Mouse (Mus musculus) cerebellum, postnatal 25 days (tissue): ENCODE data around the gene Rrnad1.
"Not testable (repeated sequence)": the region's sequence is repeated elsewhere in the genome, so short reads cannot be mapped to it uniquely, and the experiment has no call there.

Source experiments
- DNase-seq, 2 experiments: peaks; one replicate each; pipeline ENCODE4 v3.0.0; 2021; ENCODE audit warnings: mixed read lengths in 2 of 2

Gene Rrnad1

DNA sequence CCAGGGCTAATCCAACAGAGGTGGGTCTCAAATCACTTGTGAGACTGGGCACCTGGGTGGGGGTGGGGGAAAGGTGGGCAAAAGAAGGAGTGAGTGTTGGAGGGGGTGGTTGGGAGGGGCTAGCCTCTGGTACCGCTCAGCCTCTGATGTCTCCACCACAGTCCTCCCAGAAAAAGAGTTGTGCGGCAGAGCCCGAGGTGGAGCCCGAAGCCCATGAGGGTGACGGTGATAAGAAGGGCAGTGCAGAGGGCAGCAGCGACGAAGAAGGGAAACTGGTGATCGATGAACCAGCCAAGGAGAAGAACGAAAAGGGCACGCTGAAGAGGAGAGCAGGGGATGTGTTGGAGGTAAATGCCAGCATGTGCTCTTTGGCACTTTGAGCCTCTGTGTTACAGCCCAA, 16.6 kb downstream of the Rrnad1 start:
- no peak for DNase-seq

DNA sequence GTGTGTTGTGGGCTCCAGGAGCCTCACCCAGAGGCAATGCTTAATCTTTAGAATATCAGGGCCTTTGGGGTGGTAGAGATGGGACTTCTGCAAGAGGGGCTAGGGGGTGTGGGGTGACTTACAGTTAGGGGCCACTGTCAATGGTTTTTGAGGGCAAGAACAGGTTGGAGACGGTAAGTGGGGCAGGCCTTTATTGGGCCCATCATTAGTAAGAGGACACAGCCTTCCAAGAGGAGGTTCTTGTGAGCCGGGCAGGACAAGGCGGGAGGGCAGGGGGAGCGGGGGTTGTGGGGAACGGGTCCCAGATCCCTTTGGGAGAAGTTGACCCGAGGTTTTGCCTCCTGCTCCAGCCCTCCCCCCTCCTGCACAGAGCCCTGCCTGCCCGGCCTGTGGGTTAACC, 17.0 kb downstream of the Rrnad1 start:
- no peak for DNase-seq

DNA sequence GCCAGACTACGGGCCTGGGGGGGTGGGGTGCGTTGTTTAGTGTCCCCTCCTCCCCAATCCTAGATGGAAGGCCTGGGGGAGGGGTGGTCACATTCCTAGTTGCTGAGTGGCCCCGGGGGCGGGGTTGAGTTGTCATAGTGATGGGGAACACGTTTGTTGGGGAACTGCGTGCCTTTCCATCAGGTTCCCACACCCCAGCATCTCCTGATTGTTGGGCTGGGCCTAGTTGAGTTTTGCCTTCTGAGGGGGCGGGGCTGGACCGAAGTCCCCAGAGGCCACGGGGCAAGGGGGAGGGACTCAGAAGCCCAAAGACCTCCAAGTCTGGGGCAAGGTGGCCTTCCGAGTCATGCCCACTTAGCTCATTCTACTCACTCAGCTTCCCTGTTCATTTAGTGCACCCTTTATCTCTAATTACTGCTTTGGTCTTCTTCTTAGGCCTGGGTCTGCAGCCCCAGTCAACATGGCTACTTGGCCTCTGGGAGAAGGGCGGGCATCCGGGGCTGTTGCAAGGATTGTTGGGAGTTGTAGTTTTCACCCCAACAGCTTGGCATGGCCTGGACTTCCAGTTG, 19.9 kb downstream of the Rrnad1 start:
- peak; percentile 65 to 72 for DNase-seq

DNA sequence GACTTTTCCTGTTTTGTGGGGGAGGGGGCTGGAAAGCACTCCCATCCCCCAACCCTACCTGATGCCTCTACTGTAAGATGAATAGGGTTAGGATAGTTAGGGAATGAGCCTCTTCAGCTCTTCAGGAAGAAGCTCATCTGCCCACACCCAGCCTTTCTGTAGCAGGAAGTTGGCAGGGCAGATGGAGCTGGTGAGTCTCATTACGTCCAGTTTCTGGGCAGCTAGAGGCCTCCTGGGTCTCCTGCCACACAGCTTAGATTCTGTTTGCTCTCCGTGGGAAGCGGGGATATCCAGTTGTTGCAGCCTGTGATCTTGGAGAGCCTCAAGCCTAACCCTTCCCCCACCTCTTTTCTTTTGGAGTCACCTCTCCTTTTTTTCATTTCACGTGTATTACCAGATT, 20.6 kb downstream of the Rrnad1 start:
- DNase-seq, result no peak

DNA sequence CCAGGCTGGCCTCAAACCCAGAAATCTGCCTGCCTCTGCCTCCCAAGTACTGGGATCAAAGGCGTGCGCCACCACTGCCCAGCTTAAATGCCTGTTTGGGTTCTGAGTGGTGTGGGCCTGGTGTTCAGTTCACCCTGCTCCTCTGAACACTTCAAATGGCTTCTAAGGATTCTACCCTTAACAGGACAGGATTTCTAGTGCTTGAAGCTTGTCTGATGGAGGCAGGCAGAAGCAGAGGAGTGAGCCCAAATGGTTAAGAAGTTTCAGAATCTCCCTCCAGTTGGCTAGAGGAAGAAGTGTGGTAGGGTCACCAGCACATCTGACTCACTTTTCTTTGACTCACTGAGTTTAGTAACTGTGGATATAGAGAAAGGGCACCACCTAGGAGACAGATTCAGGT, 21.1 kb downstream of the Rrnad1 start:
- DNase-seq, result no peak

DNA sequence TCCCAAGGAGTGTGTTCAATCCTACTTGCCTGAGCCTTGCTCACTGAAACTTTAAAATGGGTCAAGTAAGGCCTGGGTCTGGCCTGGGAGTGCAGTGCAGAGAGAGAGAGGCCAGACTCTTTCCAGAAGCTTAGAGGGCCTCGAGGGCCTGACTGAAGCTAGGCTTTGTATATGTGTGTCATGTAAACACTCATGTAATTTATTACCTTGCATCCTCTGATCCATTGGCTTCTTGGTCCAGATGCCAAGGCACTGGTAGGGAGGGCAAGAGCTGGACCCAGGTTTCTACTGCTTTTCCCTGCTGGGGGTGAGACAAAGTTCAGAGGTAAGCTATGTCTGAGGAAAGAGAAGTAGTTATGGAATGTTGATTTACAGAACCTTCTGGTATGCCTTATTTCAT, 22.6 kb downstream of the Rrnad1 start:
- DNase-seq, result no peak

DNA sequence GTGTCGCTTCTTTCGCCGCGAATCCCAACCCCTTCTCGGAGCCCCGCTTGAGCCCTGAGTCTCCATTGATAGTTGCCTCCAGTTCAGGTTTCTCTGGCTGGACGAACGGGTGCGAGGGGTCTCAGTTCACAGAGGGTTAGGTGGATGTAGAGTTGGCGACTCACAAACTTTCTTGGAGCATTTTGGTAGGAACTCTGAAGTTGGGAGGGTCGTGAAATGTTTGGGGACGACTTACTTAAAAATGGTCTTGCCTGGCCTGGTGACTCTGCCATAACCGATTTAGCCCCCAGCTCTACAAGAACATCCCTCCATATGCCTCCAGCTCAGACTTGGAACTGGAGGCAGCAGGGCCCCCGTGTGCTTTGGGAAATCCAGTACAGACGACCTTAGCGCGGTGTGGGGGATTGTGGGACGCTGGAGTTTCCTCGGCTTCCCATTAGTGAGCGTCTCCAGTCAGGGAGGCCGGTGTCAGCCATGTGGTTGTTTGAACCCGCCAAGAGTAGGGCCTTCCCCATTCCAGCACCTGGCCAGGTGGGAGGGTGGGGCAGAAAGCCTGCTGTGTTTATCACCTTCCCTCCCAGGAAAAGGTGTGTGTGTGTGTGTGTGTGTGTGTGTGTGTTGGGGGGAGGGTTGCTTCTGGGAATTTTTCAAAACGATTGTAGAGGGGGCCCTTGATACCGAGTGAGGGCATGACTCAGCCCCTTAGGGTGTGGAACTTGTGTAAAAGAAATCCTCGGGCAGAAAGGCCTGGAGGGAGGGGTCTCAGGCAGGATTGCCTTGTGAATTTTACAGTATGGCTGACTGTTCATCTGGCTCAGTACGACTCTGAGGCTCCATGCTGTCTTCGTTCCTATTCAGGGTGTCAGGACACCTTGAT, 23.3 kb downstream of the Rrnad1 start:
- peak; percentile 46 to 57 for DNase-seq

DNA sequence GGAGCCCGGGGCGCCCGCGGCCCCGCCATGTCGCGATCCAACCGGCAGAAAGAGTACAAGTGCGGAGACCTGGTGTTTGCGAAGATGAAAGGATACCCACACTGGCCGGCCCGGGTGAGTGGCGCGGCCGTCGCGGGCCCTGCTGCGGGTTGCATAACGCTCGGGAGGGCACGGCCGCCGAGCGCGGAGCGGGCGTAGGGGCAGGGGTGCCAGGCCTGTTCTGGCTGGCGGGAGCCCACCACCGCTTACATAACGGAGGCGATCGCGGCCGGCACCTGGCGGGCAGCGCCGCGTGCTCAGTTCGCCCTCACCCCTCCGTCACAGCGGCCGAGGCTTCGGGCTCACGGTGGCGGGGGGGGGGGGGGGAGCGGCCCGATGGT, 23.9 kb downstream of the Rrnad1 start:
- DNase-seq, result peak in 1 of 2 experiments; percentile 82

DNA sequence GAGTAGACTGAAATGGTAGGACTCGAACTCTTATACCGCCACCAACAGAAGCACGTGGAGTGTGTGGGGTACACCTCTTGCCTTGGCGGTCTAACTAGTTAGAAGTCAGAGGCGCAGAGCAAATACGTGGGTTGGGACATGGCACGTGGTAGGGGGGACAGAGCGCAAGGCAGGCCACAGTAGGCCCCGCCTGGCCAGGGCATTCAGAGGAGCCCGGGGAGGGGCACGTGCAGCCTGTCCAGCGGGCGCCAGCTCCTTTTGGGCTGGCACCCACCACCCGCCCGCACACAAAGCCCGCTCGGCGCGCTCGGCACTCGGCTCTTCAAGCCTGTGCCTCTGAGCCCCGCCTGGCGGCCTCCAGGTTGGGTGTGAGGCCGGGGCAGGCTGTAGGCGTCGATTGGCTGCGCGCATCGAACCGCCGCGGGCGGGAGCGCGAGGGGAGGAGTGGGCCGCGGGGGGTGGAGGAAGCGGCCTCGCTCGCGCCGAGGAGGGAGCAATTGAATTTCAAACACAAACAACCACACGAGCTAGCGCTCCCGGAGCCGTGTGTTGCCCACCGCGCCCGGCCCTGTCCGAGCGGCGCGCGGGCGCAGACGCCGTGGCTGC, 24.5 kb downstream of the Rrnad1 start, which contains the start of gene Hdgf:
Hdgf (plus strand) TSS at position 442 of the 606 bp plus-strand sequence.
- DNase-seq, result peak; percentile 95 to 96

DNA sequence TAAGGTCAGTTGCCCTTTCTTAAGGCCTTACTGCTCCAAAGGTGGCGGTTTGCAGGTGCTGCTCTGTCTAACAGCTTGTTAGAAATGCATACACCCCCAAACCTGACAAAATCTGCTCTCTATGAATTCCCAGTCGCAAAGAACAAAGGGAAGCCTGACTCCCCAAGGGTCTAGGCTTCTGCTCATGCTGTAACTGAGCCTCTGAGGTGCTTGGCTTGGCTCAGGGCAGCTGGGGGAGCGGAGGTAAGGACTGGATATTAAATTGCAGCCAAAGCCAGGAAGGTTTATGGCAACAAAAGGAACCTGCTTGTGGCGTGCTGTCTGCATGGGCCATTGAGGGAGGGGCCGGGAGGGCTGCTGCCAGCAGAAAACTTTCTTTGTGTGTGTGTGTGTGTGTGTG, 26.7 kb downstream of the Rrnad1 start:
- no peak for DNase-seq

DNA sequence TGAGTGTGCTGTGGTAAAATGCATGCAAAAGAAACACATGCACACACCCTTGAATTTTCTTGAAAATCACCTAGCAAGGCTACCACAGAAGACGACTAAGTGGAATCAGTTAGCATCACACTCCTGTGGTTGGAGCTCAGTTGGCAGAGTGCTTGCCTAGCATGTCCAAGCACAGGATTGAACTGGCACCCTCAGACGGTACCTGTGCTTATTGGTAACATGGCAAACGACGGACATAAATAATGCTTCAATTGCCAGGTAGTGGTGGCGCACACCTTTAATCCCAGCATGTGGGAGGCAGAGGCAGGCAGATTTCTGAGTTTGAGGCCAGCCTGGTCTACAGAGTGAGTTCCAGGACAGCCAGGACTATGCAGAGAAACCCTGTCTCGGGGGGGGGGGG, 28.6 kb downstream of the Rrnad1 start:
- not testable (repeated sequence) for DNase-seq

DNA sequence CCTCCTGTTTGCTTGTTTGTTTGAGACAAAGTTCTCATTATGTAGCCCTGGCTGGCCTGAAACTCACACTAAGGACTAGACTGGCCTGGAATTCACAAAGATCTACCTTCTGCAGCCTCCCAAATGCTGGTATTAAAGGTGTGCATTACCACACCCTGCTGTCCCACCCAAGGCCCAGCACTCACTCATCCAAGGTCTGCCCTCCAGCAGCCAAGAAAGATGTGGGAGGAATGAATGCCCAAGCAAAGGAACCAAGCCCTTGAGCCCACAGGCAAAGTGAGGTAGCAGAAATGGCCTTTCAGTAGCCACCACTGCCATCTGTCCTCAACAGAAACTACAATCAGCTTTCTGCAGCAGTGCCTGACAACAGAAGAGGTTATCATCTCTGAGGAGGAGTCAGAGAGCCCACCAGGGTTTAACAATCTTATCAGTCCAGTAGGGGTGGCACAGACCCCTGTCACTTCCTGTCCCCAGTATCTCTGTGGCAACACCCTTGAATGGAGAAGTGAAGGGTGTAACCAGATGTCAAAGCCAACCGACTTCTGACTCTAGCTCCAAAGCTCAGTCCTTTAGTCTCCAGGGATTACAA, 29.4 kb downstream of the Rrnad1 start:
- DNase-seq, result no peak

DNA sequence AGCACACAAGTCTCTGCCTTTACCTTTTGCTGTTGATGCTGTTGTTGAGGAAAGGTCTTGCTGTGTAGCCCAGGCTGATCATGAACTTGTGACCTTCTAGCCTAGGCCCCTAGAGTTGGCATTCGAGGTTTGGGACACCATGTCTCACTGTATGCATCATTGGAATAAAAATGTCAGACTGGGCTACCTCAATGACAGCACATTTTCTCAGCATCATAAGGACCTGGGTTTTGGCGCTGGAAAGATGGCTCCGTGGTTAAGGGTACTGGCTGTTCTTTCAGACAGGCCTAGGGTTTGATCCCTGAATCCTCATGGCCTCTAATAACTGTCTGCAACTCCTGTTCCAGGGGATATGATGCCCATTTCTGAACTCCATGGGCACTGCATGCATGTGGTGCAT, 30.7 kb downstream of the Rrnad1 start:
- DNase-seq, result no peak

DNA sequence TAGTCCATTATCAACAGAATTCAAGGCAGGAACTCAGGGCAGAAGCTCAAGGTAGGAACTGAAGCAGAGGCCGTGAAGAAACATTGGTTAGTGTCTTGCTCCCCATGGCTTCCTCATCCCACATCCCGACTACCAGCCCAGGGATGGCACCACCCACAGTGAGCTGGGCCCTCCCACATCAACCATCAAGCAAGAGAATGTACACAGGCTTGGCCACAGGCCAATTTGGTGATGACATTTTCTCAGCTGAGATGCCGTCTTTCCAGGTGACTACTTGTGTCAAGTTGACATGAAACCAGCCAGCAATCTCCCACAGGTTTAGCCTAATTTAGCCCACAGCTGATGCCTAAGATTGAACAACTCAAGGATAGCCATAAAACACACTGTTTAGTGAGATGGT, 31.3 kb downstream of the Rrnad1 start:
- DNase-seq, result no peak

DNA sequence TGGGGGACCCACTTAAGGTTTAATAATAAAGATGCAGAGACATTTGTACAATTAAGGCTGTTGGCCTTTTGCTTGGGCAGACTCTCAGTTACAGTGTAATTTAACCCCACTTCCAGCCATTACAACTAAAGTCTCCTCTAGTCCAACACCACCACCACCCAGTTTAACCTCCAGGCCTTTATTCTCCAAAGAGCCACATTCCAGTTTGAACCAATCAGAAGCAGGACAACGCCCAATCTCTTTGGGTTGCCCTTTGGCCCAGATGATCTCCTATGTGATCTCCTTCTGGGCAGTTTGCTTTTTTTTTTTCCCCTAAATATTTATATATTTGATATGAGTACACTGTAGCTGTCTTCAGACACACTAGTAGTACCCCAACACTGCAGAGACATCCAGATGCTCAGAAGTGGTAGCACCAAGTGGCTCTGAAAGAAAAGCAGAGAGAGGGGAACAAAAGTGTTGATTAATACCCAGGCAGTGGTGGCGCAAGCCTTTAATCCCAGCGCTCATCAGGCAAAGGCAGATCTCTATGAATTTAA, 37.1 kb downstream of the Rrnad1 start:
- DNase-seq, result no peak

DNA sequence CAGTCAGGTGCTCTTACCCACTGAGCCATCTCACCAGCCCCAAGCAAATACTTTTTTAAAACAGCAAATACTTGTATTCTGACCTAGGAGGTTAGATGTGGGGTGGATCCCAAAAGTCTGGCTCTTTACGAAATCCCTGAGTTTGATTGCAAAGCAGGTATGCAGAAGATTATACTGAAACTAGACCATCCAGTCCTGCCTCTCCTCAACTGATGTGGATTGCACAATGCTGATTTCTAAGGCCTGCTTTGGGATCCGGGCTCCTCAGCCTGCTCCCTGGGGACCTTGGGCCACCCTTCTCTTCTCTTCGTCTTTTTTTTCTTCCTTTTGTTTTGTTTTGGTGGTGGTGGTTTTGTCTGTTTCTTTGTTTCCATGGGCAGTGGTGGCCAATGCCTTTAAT, 39.0 kb downstream of the Rrnad1 start:
- no peak for DNase-seq

DNA sequence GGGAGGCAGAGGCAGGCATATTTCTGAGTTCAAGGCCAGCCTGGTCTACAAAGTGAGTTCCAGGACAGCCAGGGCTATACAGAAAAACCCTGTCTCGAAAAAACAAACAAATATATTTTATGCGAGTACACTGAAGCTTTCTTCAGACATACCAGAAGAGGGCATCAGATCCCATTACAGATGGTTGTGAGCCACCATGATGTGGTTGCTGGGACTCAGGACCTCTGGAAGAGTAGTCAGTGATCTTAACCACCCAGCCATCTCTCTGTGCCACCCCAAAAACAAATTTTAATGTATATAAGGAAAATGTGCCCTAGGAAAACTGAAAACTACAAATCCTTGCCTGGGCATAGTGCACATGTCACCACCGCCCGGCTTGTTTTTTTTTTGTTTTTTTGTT, 43.1 kb downstream of the Rrnad1 start:
- DNase-seq, result not testable (repeated sequence)

DNA sequence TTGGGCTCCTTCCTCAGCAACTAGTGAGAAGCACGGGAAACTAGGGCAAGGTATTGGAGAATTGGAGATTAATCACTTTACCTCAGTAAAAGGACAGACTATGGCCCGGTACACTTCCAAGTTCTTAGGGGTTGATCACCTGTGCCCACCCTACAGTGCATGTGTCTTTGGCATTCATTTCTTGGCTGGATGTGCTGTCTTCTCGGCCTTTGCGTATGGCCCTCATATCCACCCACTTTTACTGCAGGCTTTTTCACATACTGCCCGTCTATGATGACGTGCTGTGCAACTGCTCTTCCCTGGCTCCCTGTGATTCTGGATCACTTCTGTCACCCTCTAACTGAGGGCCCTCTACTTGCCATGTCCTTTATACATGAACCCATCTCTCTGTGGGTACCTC, 44.1 kb downstream of the Rrnad1 start:
- DNase-seq, result no peak

DNA sequence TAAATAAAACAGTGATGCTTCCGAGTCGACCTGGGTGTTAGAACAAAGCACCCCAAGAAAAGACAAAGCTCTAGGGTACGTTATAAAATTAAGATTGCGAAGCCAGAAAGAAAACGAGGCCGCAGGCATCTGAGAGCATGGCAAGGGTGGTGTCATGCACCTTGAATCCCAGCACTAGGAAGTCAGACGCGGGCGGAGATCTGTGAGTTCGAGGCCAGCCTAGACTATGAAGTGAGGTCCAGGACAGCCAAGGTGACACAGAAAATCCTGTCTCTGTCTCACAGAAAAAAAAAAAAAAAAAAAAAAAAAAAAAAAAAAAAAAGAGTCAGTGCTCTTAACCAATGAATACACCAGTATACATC, 44.5 kb downstream of the Rrnad1 start:
- peak; percentile 62 to 65 for DNase-seq

DNA sequence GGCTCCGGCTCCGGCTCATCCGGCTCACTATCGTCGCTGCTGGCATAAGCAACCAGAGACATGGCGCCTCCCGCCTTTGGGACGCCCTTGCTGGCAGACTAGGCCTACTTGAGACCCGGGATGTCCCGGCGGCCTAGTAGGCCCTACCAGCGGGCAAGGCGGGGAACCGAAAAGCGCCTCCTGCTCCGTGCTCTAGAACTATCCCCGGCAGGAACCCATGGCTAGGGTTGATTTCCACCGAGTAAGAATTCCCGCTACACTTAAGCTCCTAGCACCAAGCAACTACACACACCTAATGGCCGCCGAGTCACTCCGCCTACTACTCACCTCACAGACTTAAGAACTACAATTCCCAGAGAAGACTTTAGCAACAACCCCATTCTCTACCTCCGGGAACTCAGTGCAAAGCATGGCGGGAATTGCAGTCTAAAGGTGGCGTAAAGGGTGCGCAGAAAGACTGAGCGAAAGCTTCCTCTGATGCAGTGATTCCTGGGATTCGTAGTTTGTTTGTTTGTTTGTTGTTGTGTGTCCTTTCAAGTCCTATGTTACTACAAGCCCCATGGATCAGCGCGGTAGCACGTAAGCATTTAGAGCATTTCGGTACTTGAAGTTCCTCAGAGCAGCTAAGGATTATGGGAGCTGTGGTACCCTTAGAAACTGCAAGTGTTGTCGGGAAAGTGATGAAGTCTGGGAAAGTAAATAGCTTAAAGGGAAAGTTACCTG, 45.1 kb downstream of the Rrnad1 start, which contains the start of gene Prcc:
Prcc (minus strand) TSS at position 328 of the 723 bp plus-strand sequence.
- DNase-seq, result peak; percentile 88 to 90

DNA sequence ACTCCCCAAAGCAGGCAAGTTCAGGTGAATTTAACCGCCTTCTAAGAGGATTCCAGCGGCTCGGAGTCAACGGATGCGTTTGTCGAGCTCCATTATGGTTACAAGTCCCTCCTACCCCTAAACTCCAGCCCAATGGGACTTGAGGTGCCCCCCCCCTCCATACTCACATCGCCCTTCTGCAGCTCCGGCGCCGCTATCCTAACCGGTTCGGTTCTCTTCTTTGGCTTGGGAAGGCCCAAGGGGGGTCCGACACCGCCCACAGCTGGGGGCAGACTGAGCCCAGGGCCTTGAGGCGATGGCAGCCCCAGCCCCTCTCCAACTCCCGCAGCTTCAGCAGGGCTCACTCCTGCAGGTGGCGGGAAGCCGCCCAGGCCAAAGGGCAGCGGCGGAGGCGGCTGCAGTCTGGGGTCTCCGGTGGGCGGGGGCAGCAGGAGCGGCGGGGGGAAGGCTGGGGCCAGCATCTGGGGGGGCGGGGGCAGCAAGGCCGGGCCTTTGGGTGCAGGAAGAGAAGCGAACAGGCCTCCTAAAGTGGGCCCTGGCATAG, 45.7 kb downstream of the Rrnad1 start:
- no peak for DNase-seq

DNA sequence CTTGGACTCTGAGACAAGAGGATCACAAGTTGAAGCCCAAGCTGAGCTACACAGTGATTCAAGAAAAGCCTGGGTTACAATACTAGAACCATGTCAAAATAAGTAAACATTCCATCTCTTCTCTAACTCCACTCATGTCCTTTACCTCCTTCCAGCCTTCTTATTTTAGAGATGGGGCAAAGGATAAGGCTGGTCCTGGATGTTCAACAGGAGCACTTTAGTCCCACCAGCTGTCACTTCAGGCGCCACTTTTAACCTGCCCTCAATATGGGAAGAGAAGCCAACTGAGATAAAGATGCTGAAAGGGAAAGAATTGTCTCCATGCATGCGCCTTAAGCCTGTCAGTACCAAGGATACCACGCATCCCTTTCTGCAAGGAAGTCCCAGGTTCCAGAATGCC, 46.2 kb downstream of the Rrnad1 start:
- no peak for DNase-seq
